Mouse (Mus musculus): ENCODE measurements around the gene Zfp105. TPM values are rescaled to one million over a fixed set of nuclear protein-coding genes. Genes with fewer than 3 reads are reported as not detected.

The Zfp105 gene
- polyA plus RNA-seq, 1 experiment from 2014 or later = 17.5 TPM

GRCm38 (mm10) chr9:122928915-122929314, 6.0 kb downstream of the Zfp105 start:
- ATAC-seq (replicated peaks; ENCODE audit: low FRiP score, low TSS enrichment, low read depth) = no peak
- peaks cover under 1% of the 10 kb centered on the region for H3K4me1 ChIP-seq (replicated peaks; ENCODE audit: control insufficient read depth, insufficient read depth, low read length)

GRCm38 (mm10) chr9:122950643-122951475, 28.0 kb downstream of the Zfp105 start, which contains the start of the genes 1110059G10Rik and Kif15:
Gene 1110059G10Rik (minus strand): TSS chr9:122951000.
Gene Kif15 (plus strand): TSS chr9:122951046.
- ATAC-seq (replicated peaks; ENCODE audit: low FRiP score, low TSS enrichment, low read depth) = peak; percentile 97
- Histone ChIP-seq H3K36me3 (ENCODE audit: control insufficient read depth, insufficient read depth, low read length) (peaks cover 15% of the 10 kb centered on the region), H3K4me2 (ENCODE audit: low read length) (peak within 1 kb of the TSS; percentile 94), H3K9ac (ENCODE audit: low read length) (peak within 1 kb of the TSS; percentile 79), H3K9me3 (ENCODE audit: control insufficient read depth, low read length) (no peaks in the 10 kb centered on the region), H3K27ac (ENCODE audit: low read depth) (peak within 1 kb of the TSS; percentile 51), H3K27me3 (replicated peaks; ENCODE audit: control insufficient read depth, insufficient read depth, low read length) (no peaks in the 10 kb centered on the region), H3K4me1 (replicated peaks; ENCODE audit: control insufficient read depth, insufficient read depth, low read length) (peaks cover 14% of the 10 kb centered on the region), H3K4me3 (ENCODE audit: low read depth, low read length) (peak within 1 kb of the TSS; percentile 99)
- under 1% methylated on average over 60 of the region's 64 CpGs for WGBS
- DNase-seq (ENCODE audit: low spot score) = peak; percentile 100

More at GRCm38 (mm10) chr9:122928915-122929314, 6.0 kb downstream of the Zfp105 start:
- Histone ChIP-seq H3K27ac (ENCODE audit: low read depth) (no peak overlapping the region), H3K4me2 (ENCODE audit: low read length) (no peak overlapping the region), H3K27me3 (replicated peaks; ENCODE audit: control insufficient read depth, insufficient read depth, low read length) (no peaks in the 10 kb centered on the region), H3K9ac (ENCODE audit: low read length) (no peak overlapping the region), H3K9me3 (ENCODE audit: control insufficient read depth, low read length) (peaks cover 8% of the 10 kb centered on the region), H3K4me3 (ENCODE audit: low read depth, low read length) (no peak overlapping the region), H3K36me3 (ENCODE audit: control insufficient read depth, insufficient read depth, low read length) (peaks cover 75% of the 10 kb centered on the region)
- WGBS = 93% methylated on average over 3 of the region's 3 CpGs
- DNase-seq (ENCODE audit: low spot score) = no peak

Other genes starting within 250 kb of the Zfp105 start
- not detected in 2 replicates for gene Topaz1, start 175.7 kb upstream of the Zfp105 start, polyA plus RNA-seq (2014; fragmentation: Nextera tagmentation; extraction: Ambion mirVana)
- gene Tcaim, start 117.5 kb upstream of the Zfp105 start, polyA plus RNA-seq (2014; fragmentation: Nextera tagmentation; extraction: Ambion mirVana) = 5.6 and 6.9 TPM in 2 replicates
- 0.32 and 0.42 TPM in 2 replicates for gene Gm35549, start 79.0 kb upstream of the Zfp105 start, polyA plus RNA-seq (2014; fragmentation: Nextera tagmentation; extraction: Ambion mirVana)
- 56.0 and 56.9 TPM in 2 replicates for gene Zfp445, start 57.1 kb upstream of the Zfp105 start, polyA plus RNA-seq (2014; fragmentation: Nextera tagmentation; extraction: Ambion mirVana)
- 3.2 and 3.3 TPM in 2 replicates for gene Zkscan7, start 37.4 kb upstream of the Zfp105 start, polyA plus RNA-seq (2014; fragmentation: Nextera tagmentation; extraction: Ambion mirVana)
- 35.2 and 38.0 TPM in 2 replicates for gene 1110059G10Rik, start 27.9 kb downstream of the Zfp105 start, polyA plus RNA-seq (2014; fragmentation: Nextera tagmentation; extraction: Ambion mirVana)
- gene Kif15, start 28.0 kb downstream of the Zfp105 start, polyA plus RNA-seq (2014; fragmentation: Nextera tagmentation; extraction: Ambion mirVana) = 50.4 and 53.0 TPM in 2 replicates
- gene Tmem42, start 98.3 kb downstream of the Zfp105 start, polyA plus RNA-seq (2014; fragmentation: Nextera tagmentation; extraction: Ambion mirVana) = 20.5 and 20.8 TPM in 2 replicates
- gene Tgm4, start 111.7 kb downstream of the Zfp105 start, polyA plus RNA-seq (2014; fragmentation: Nextera tagmentation; extraction: Ambion mirVana) = 0.65 TPM in 1 of 2 replicates, not detected in the other
- 62.5 and 65.0 TPM in 2 replicates for gene Zdhhc3, start 190.1 kb downstream of the Zfp105 start, polyA plus RNA-seq (2014; fragmentation: Nextera tagmentation; extraction: Ambion mirVana)
- 146 and 161 TPM in 2 replicates for gene Exosc7, start 190.1 kb downstream of the Zfp105 start, polyA plus RNA-seq (2014; fragmentation: Nextera tagmentation; extraction: Ambion mirVana)
- gene Clec3b, start 227.9 kb downstream of the Zfp105 start, polyA plus RNA-seq (2014; fragmentation: Nextera tagmentation; extraction: Ambion mirVana) = not detected in 2 replicates